Mouse (Mus musculus): Measurements from ENCODE around the gene C1d. TPM values are rescaled to one million over a fixed set of nuclear protein-coding genes. Genes with fewer than 3 reads are reported as not detected.

Gene C1d
- total and polyA plus RNA-seq, 3 experiments: 35.2 to 69.2 TPM; not detected in 1

GRCm38 (mm10) chr11:17232792-17233191 is 24.6 kb upstream of the C1d start:
- H3K27me3 ChIP-seq (ENCODE audit: control insufficient read depth in 1 of 2, insufficient read depth in 2 of 2, low read length in 2 of 2): no peaks in the 10 kb centered on the region
- no peak overlapping the region for H3K4me3 ChIP-seq (ENCODE audit: control insufficient read depth in 1 of 2, insufficient read depth in 1 of 2, low read depth in 2 of 2, low read length in 2 of 2)
- no peak for TF ChIP-seq MAZ (IDR thresholded peaks at IDR 0.05; ENCODE audit: low read depth, low read length)
- H3K9ac ChIP-seq (ENCODE audit: control insufficient read depth, low read depth, low read length, poor library complexity, severe bottlenecking): no peak overlapping the region
- H3K9me3 ChIP-seq (replicated peaks; ENCODE audit: insufficient read depth, low read length): no peaks in the 10 kb centered on the region
- H3K4me1 ChIP-seq (ENCODE audit: control insufficient read depth in 1 of 2, insufficient read depth in 2 of 2, low read length in 2 of 2): peaks cover 16 to 22% of the 10 kb centered on the region in 2 experiments
- peaks cover 24 to 32% of the 10 kb centered on the region in 2 experiments for H3K36me3 ChIP-seq (ENCODE audit: control insufficient read depth in 1 of 2, insufficient read depth in 2 of 2, low read length in 2 of 2)
- DNase-seq (ENCODE audit: low read depth, low spot score): no peak
- no peak overlapping the region for H3K27ac ChIP-seq (ENCODE audit: control insufficient read depth, low read depth, low read length)
- H3K79me2 ChIP-seq (ENCODE audit: control insufficient read depth, insufficient read depth, low read length, poor library complexity): no peaks in the 10 kb centered on the region

GRCm38 (mm10) chr11:17236449-17237037 is 20.8 kb upstream of the C1d start:
- Histone ChIP-seq H3K9ac (ENCODE audit: control insufficient read depth, low read depth, low read length, poor library complexity, severe bottlenecking) (no peak overlapping the region), H3K4me1 (ENCODE audit: control insufficient read depth in 1 of 2, insufficient read depth in 2 of 2, low read length in 2 of 2) (peaks cover 23 to 29% of the 10 kb centered on the region in 2 experiments), H3K4me3 (ENCODE audit: control insufficient read depth in 1 of 2, insufficient read depth in 1 of 2, low read depth in 2 of 2, low read length in 2 of 2) (no peak overlapping the region), H3K36me3 (ENCODE audit: control insufficient read depth in 1 of 2, insufficient read depth in 2 of 2, low read length in 2 of 2) (peaks cover 8 to 40% of the 10 kb centered on the region in 2 experiments), H3K27ac (ENCODE audit: control insufficient read depth, low read depth, low read length) (peak overlapping the region; percentile 67), H3K9me3 (replicated peaks; ENCODE audit: insufficient read depth, low read length) (no peaks in the 10 kb centered on the region), H3K79me2 (ENCODE audit: control insufficient read depth, insufficient read depth, low read length, poor library complexity) (no peaks in the 10 kb centered on the region), H3K27me3 (ENCODE audit: control insufficient read depth in 1 of 2, insufficient read depth in 2 of 2, low read length in 2 of 2) (no peaks in the 10 kb centered on the region)
- DNase-seq (ENCODE audit: low read depth, low spot score): peak; percentile 84
- TF ChIP-seq RAD21 (IDR thresholded peaks at IDR 0.05; ENCODE audit: low read depth, low read length) (no peak), GABPA (IDR thresholded peaks at IDR 0.05; ENCODE audit: low read depth, low read length) (no peak), CTCF (IDR thresholded peaks at IDR 0.05 in 2 of 3, conservative IDR thresholded peaks at IDR 0.05 in 1 of 3; ENCODE audit: control insufficient read depth in 1 of 3, insufficient read depth in 1 of 3, low read depth in 2 of 3, low read length in 3 of 3, poor library complexity in 1 of 3, severe bottlenecking in 1 of 3) (no peak), MAFK (IDR thresholded peaks at IDR 0.05; ENCODE audit: borderline replicate concordance, low read depth, low read length) (peak; percentile 44; the same call in 1 of the 2 replicates), TBP (IDR thresholded peaks at IDR 0.05; ENCODE audit: low read depth, low read length) (no peak), MAX (IDR thresholded peaks at IDR 0.05; ENCODE audit: low read length) (peak; percentile 41; the same call in 1 of the 2 replicates), TCF12 (IDR thresholded peaks at IDR 0.05; ENCODE audit: low read depth, low read length) (peak; percentile 98), MYB (IDR thresholded peaks at IDR 0.05; ENCODE audit: low read depth, low read length) (peak; percentile 77), ETS1 (IDR thresholded peaks at IDR 0.05; ENCODE audit: low read depth, low read length) (peak; percentile 93), MAZ (IDR thresholded peaks at IDR 0.05; ENCODE audit: low read depth, low read length) (0 out of 2 replicates have a peak, but pooled peaks have one; percentile 59), POLR2A (IDR thresholded peaks at IDR 0.05; ENCODE audit: control insufficient read depth in 1 of 2, insufficient read depth in 1 of 2, low read depth in 1 of 2, low read length in 2 of 2, poor library complexity in 1 of 2) (no peak), USF2 (IDR thresholded peaks at IDR 0.05; ENCODE audit: borderline replicate concordance in 1 of 2, insufficient read depth in 1 of 2, low read depth in 1 of 2, low read length in 2 of 2) (no peak), ZMIZ1 (IDR thresholded peaks at IDR 0.05; ENCODE audit: low read depth, low read length) (no peak), NELFE (IDR thresholded peaks at IDR 0.05; ENCODE audit: low read depth, low read length) (peak; percentile 34; the same call in 1 of the 2 replicates), ZNF384 (IDR thresholded peaks at IDR 0.05; ENCODE audit: low read depth, low read length) (peak; percentile 89), CHD1 (IDR thresholded peaks at IDR 0.05; ENCODE audit: low read depth, low read length) (0 out of 2 replicates have a peak, but pooled peaks have one; percentile 32), EP300 (IDR thresholded peaks at IDR 0.05; ENCODE audit: low read depth in 1 of 2, low read length in 2 of 2) (peak; percentile 95 to 96), CHD2 (IDR thresholded peaks at IDR 0.05; ENCODE audit: low read length) (peak; percentile 44; the same call in 1 of the 2 replicates), NRF1 (IDR thresholded peaks at IDR 0.05; ENCODE audit: insufficient read depth, low read depth, low read length, poor library complexity, severe bottlenecking) (no peak), POLR2AphosphoS5 (IDR thresholded peaks at IDR 0.05; ENCODE audit: borderline replicate concordance, low read depth, low read length) (no peak), JUND (IDR thresholded peaks at IDR 0.05; ENCODE audit: low read depth, low read length) (no peak), POLR2AphosphoS2 (IDR thresholded peaks at IDR 0.05; ENCODE audit: low read length) (peak; percentile 31; the same call in 1 of the 2 replicates), SMC3 (IDR thresholded peaks at IDR 0.05; ENCODE audit: low read depth, low read length) (no peak), ELF1 (IDR thresholded peaks at IDR 0.05; ENCODE audit: low read depth, low read length) (no peak), KAT2A (conservative IDR thresholded peaks at IDR 0.05; ENCODE audit: low read depth, low read length) (0 out of 2 replicates have a peak, but pooled peaks have one; percentile 16), BHLHE40 (IDR thresholded peaks at IDR 0.05; ENCODE audit: borderline replicate concordance, low read depth, low read length) (0 out of 2 replicates have a peak, but pooled peaks have one; percentile 35), SIN3A (IDR thresholded peaks at IDR 0.05; ENCODE audit: low read length) (peak; percentile 84), RCOR1 (IDR thresholded peaks at IDR 0.05; ENCODE audit: low read depth, low read length) (peak; percentile 62; the same call in 1 of the 2 replicates), TAL1 (IDR thresholded peaks at IDR 0.05; ENCODE audit: low read length) (peak; percentile 87), GATA1 (IDR thresholded peaks at IDR 0.05; ENCODE audit: low read depth, low read length) (peak; percentile 88), MYC (IDR thresholded peaks at IDR 0.05; ENCODE audit: low read depth, low read length) (peak; percentile 71)
